ENCODE assay signal across 12 mouse cellular contexts in the genomic region with DNA sequence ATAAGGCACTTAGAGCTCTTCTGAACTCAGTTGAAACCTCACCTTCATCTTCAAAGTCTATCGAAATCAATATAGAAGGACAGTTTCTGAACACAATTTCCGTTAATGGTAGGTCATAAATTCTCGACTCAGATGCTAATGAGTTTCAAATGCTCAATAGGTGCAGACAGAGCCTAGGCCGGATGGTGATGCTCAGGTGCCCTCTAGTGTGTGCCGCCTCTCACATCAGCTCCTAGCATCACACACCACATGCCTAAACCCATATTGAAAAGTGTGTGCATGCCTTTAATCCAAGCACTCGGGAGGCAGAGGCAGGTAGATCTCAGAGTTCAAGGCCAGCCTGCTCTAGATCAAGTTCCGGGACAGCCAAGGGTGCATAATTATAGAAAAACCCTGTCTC. TPM values are rescaled to one million over a fixed set of nuclear protein-coding genes. Genes with fewer than 3 reads are reported as not detected.
A peak's percentile ranks its signal among the peaks of the same experiment; 100 is the strongest.
DNase-seq lines count a peak whose midpoint lies in the region; ATAC-seq and TF ChIP-seq lines count a peak whose summit lies in the region.
"Had no signal": no experiment of that assay in that cellular context is flagged by ENCODE, and none has a peak within 500 bp of the region (broad histone marks: within the 10 kb centered on the region; RNA-seq: fewer than 3 reads in every experiment).

No protein-coding gene starts in this region.

- intact Hi-C loops in heart, postnatal 36 days (cut with DNase I), result loop anchor here (1.0 kb wide), 1 partner anchor 102 kb away; no protein-coding TSS in a partner anchor

- no peak overlapping the region for H3K4me2 ChIP-seq in heart, postnatal 0 days (ENCODE audit: low read depth, low read length)
- H3K4me2 ChIP-seq in liver, embryonic 14.5 days (ENCODE audit: low read depth), result no peak overlapping the region
- H3K4me2 ChIP-seq in liver, embryonic 12.5 days, result no peak overlapping the region
- H3K4me2 ChIP-seq: embryonic facial prominence, embryonic 12.5 days; hindbrain, embryonic 14.5 days had no signal

- H3K36me3 ChIP-seq in heart, postnatal 0 days (replicated peaks; ENCODE audit: control insufficient read depth, insufficient read depth, low read length), result no peaks in the 10 kb centered on the region
- no peaks in the 10 kb centered on the region for H3K36me3 ChIP-seq in liver, embryonic 14.5 days (replicated peaks; ENCODE audit: control insufficient read depth, insufficient read depth, low read depth)
- no peaks in the 10 kb centered on the region for H3K36me3 ChIP-seq in liver, embryonic 12.5 days
- H3K36me3 ChIP-seq: embryonic facial prominence, embryonic 12.5 days had no signal

- no peak overlapping the region for H3K9ac ChIP-seq in heart, postnatal 0 days (replicated peaks; ENCODE audit: low read depth, low read length)
- H3K9ac ChIP-seq in liver, embryonic 14.5 days (replicated peaks), result no peak overlapping the region
- H3K9ac ChIP-seq in liver, embryonic 12.5 days, result no peak overlapping the region
- H3K9ac ChIP-seq: embryonic facial prominence, embryonic 12.5 days; hindbrain, embryonic 14.5 days had no signal

- WGBS in heart, postnatal 0 days, result 53% methylated on average over 7 of the region's 7 CpGs
- 50% methylated on average over 7 of the region's 7 CpGs for WGBS in liver, embryonic 14.5 days (ENCODE audit: insufficient replicate concordance)
- 61% methylated on average over 7 of the region's 7 CpGs for WGBS in liver, embryonic 12.5 days (ENCODE audit: insufficient replicate concordance)

- no peaks in the 10 kb centered on the region for H3K4me1 ChIP-seq in heart, postnatal 0 days (ENCODE audit: control insufficient read depth, insufficient read depth)
- no peaks in the 10 kb centered on the region for H3K4me1 ChIP-seq in liver, embryonic 14.5 days (replicated peaks; ENCODE audit: control insufficient read depth in 2 of 2, insufficient read depth in 2 of 2, low read length in 1 of 2)
- no peaks in the 10 kb centered on the region for H3K4me1 ChIP-seq in liver, embryonic 12.5 days
- H3K4me1 ChIP-seq: embryonic facial prominence, embryonic 12.5 days had no signal

- TF ChIP-seq CTCF in heart, postnatal 0 days (IDR thresholded peaks at IDR 0.05; ENCODE audit: low read depth), result peak; percentile 50
- TF ChIP-seq CTCF in liver, embryonic 14.5 days (IDR thresholded peaks at IDR 0.05; ENCODE audit: low read depth), result peak; percentile 41; the same call in 1 of the 2 replicates

- ATAC-seq in heart, postnatal 0 days (ENCODE audit: insufficient read depth, low read depth), result no peak
- ATAC-seq in liver, embryonic 14.5 days (ENCODE audit: insufficient read depth), result no peak
- ATAC-seq in liver, embryonic 12.5 days, result no peak

- H3K27ac ChIP-seq in heart, postnatal 0 days (ENCODE audit: low read depth), result no peak overlapping the region
- no peak overlapping the region for H3K27ac ChIP-seq in liver, embryonic 14.5 days
- no peak overlapping the region for H3K27ac ChIP-seq in liver, embryonic 12.5 days
- H3K27ac ChIP-seq: embryonic facial prominence, embryonic 12.5 days; hindbrain, embryonic 14.5 days had no signal

- no peak for TF ChIP-seq EP300 in heart, postnatal 0 days (IDR thresholded peaks at IDR 0.05; ENCODE audit: low read depth)
- TF ChIP-seq EP300 in liver, embryonic 14.5 days (IDR thresholded peaks at IDR 0.05; ENCODE audit: low read depth), result no peak

- H3K9me3 ChIP-seq in heart, postnatal 0 days (replicated peaks; ENCODE audit: control insufficient read depth, low read length), result no peaks in the 10 kb centered on the region
- H3K9me3 ChIP-seq in liver, embryonic 14.5 days (ENCODE audit: control insufficient read depth, low read length), result no peaks in the 10 kb centered on the region
- H3K9me3 ChIP-seq in liver, embryonic 12.5 days (replicated peaks), result no peaks in the 10 kb centered on the region
- H3K9me3 ChIP-seq: embryonic facial prominence, embryonic 12.5 days had no signal

- no peak overlapping the region for H3K4me3 ChIP-seq in heart, postnatal 0 days (ENCODE audit: low read depth, low read length)
- no peak overlapping the region for H3K4me3 ChIP-seq in liver, embryonic 14.5 days (ENCODE audit: insufficient read depth in 1 of 2, low read depth in 2 of 2, low read length in 2 of 2)
- no peak overlapping the region for H3K4me3 ChIP-seq in liver, embryonic 12.5 days
- H3K4me3 ChIP-seq: embryonic facial prominence, embryonic 12.5 days had no signal

- DNase-seq in heart, postnatal 0 days (ENCODE audit: low spot score), result no peak
- no peak for DNase-seq in heart, postnatal 36 days
- no peak for DNase-seq in liver, embryonic 14.5 days (ENCODE audit: low read depth in 3 of 3, low spot score in 3 of 3)
- peak; percentile 9 for DNase-seq in ES-CJ7 (ENCODE audit: low read depth, low spot score)
- peak; percentile 30 for DNase-seq in embryo, embryonic 11 days
- DNase-seq in thymus, postnatal 36 days, result no peak
- DNase-seq in urinary bladder, postnatal 36 days (ENCODE audit: low spot score in 2 of 2), result no peak
- DNase-seq: lung, postnatal 4 days; thymus, postnatal 4 days had no signal

- H3K27me3 ChIP-seq in heart, postnatal 0 days (ENCODE audit: control insufficient read depth, insufficient read depth, low read length), result no peaks in the 10 kb centered on the region
- no peaks in the 10 kb centered on the region for H3K27me3 ChIP-seq in liver, embryonic 14.5 days (ENCODE audit: control insufficient read depth, insufficient read depth, low read length)
- no peaks in the 10 kb centered on the region for H3K27me3 ChIP-seq in liver, embryonic 12.5 days (replicated peaks)
- H3K27me3 ChIP-seq: embryonic facial prominence, embryonic 12.5 days had no signal

RNA-seq across cellular contexts. Expression of a gene that starts 26.5 kb away (rescaled TPM):
- not detected in 2 replicates for total RNA-seq in heart, postnatal 0 days (2014; rRNA removed; ENCODE audit: low replicate concordance)
- polyA plus RNA-seq in heart, postnatal 0 days (2015; fragmentation: Nextera tagmentation; extraction: Ambion mirVana), result 0.05 TPM in 1 of 2 replicates, not detected in the other
- not detected for total RNA-seq in heart, postnatal 36 days (2021)
- 0.01 and 0.04 TPM in 2 replicates for polyA plus RNA-seq in liver, embryonic 14.5 days (2012; rRNA removed)
- 0.08 TPM in 1 of 2 replicates, not detected in the other for polyA plus RNA-seq in liver, embryonic 14.5 days (2014; fragmentation: Nextera tagmentation; extraction: Ambion mirVana)
- 0.05 TPM in 1 of 2 replicates, not detected in the other for polyA plus RNA-seq in liver, embryonic 12.5 days (2016; fragmentation: Nextera tagmentation; extraction: Ambion mirVana)

Comparison
In these comparisons a context has a peak if more than half of its experiments do, and no peak if none do; other contexts are left out.
1. DNase-seq: peak in ES-CJ7 (single experiment) and embryo, embryonic 11 days (single experiment); none in heart, postnatal 0 days (single experiment), heart, postnatal 36 days (0 of 2), liver, embryonic 14.5 days (0 of 3), thymus, postnatal 36 days (0 of 2) and urinary bladder, postnatal 36 days (0 of 2).